Mouse (Mus musculus) brown adipose tissue, adult 24 weeks (tissue): ENCODE results near the gene Vmn1r66. TPM values are rescaled to one million over a fixed set of nuclear protein-coding genes. Genes with fewer than 3 reads are reported as not detected.
"Not testable (repeated sequence)": the region's sequence is repeated elsewhere in the genome, so short reads cannot be mapped to it uniquely, and the experiment has no call there.

Source experiments
- H3K27ac ChIP-seq: fragments of 200-500 bp; replicated peaks from 2 replicates; pipeline ENCODE4 v1.5.1; 2012; ENCODE audit warnings: low read depth, mild to moderate bottlenecking, low read length
- H3K4me1 ChIP-seq: fragments of 200-500 bp; 2 replicates; pipeline ENCODE4 v1.6.1; 2012; ENCODE audit warnings: low read length, mixed read lengths; ENCODE audit not compliant: control insufficient read depth, insufficient read depth, insufficient read length
- H3K4me3 ChIP-seq: fragments of 200-500 bp; 2 replicates; pipeline ENCODE4 v1.5.1; 2012; ENCODE audit warnings: low read depth, mild to moderate bottlenecking, low read length, moderate library complexity; ENCODE audit not compliant: insufficient read depth
- polyA plus RNA-seq: library from polyadenylated mRNA; stranded (reverse); fragments of >200 nt; gene quantifications from 2 replicates; pipeline ENCODE4 v1.2.4, GENCODE M21; 2012; ENCODE audit not compliant: missing spikeins, insufficient read depth, insufficient read length

Vmn1r66 gene
- not detected in 2 replicates for polyA plus RNA-seq

GRCm38 (mm10) chr7:10277906-10278305 lies at the start of gene Vmn1r66:
Gene Vmn1r66, minus strand, starts transcription at chr7:10278006.
- Histone ChIP-seq H3K4me1 (no peaks in the 10 kb centered on the region), H3K27ac (no peak within 1 kb of the TSS), H3K4me3 (no peak within 1 kb of the TSS)

GRCm38 (mm10) chr7:10325462-10325861 lies 47.7 kb upstream of the Vmn1r66 start:
- H3K4me1 ChIP-seq, H3K4me3 ChIP-seq, H3K27ac ChIP-seq: not testable (repeated sequence)

GRCm38 (mm10) chr7:10252075-10252474 lies 25.7 kb downstream of the Vmn1r66 start:
- no peak overlapping the region for H3K4me3 ChIP-seq
- no peaks in the 10 kb centered on the region for H3K4me1 ChIP-seq
- no peak overlapping the region for H3K27ac ChIP-seq

- H3K4me1 ChIP-seq: no peaks in the 10 kb centered on the region
- no peak overlapping the region for H3K27ac ChIP-seq
- H3K4me3 ChIP-seq: no peak overlapping the region
These were observed 28.7 kb downstream of the Vmn1r66 start for GRCm38 (mm10) chr7:10249146-10249545.

Other genes with a start within 250 kb of the Vmn1r66 start
- gene Vmn2r50, start 224.7 kb downstream of the Vmn1r66 start, polyA plus RNA-seq: not detected in 2 replicates
- not detected in 2 replicates for gene Vmn2r51, start 172.3 kb downstream of the Vmn1r66 start, polyA plus RNA-seq
- not detected in 2 replicates for gene Vmn2r52, start 101.4 kb downstream of the Vmn1r66 start, polyA plus RNA-seq
- gene Vmn1r67, start 165.3 kb upstream of the Vmn1r66 start, polyA plus RNA-seq: not detected in 2 replicates
- gene Zik1, start 217.4 kb upstream of the Vmn1r66 start, polyA plus RNA-seq: 0.38 and 0.48 TPM in 2 replicates